Mouse (Mus musculus): ENCODE data around the gene Gm28168. TPM values are rescaled to one million over a fixed set of nuclear protein-coding genes. Genes with fewer than 3 reads are reported as not detected.
"Not testable (repeated sequence)": the region's sequence is repeated elsewhere in the genome, so short reads cannot be mapped to it uniquely, and the experiment has no call there.

The Gm28168 gene
- total RNA-seq (2014; fragmentation: Nextera tagmentation) = not detected in 2 replicates
- 0.12 TPM in 1 of 2 replicates, not detected in the other for total RNA-seq (2017)
- not detected in 2 replicates for polyA plus RNA-seq (2012)

GRCm38 (mm10) chr1:117927715-117928114, at the start of gene Gm28168:
Gene Gm28168, plus strand, starts transcription at chr1:117928015.
- ATAC-seq (ENCODE audit: extremely low read depth, insufficient number of reproducible peaks, low FRiP score, poor library complexity, severe bottlenecking) = not testable (repeated sequence)

GRCm38 (mm10) chr1:117965639-117966038, 37.8 kb downstream of the Gm28168 start, which contains the start of gene Gm7145:
Gene Gm7145, plus strand, starts transcription at chr1:117965939.
- TF ChIP-seq GATA2 (IDR thresholded peaks at IDR 0.05; ENCODE audit: borderline replicate concordance, low read depth, low read length) (no peak), POLR2AphosphoS5 (IDR thresholded peaks at IDR 0.05; ENCODE audit: insufficient replicate concordance, low read depth, low read length) (no peak), TAL1 (conservative IDR thresholded peaks at IDR 0.05; ENCODE audit: low read depth, low read length) (no peak), CTCF (IDR thresholded peaks at IDR 0.05; ENCODE audit: low read depth, low read length) (no peak)
- Histone ChIP-seq H3K27me3 (ENCODE audit: insufficient read depth, low read length) (no peaks in the 10 kb centered on the region), H3K4me1 (ENCODE audit: insufficient read depth, low read depth, low read length) (no peaks in the 10 kb centered on the region), H3K36me3 (replicated peaks) (no peaks in the 10 kb centered on the region), H3K4me3 (ENCODE audit: low read depth, low read length) (no peak within 1 kb of the TSS), H3K9me3 (replicated peaks) (peaks cover 4% of the 10 kb centered on the region; the same call in 1 of the 2 replicates)
- no peak for ATAC-seq (ENCODE audit: extremely low read depth, insufficient number of reproducible peaks, low FRiP score, poor library complexity, severe bottlenecking)
- no peak for DNase-seq (ENCODE audit: low spot score)

More at GRCm38 (mm10) chr1:117927715-117928114, at the start of gene Gm28168:
- H3K27me3 ChIP-seq (ENCODE audit: insufficient read depth, low read length); H3K4me1 ChIP-seq (ENCODE audit: insufficient read depth, low read depth, low read length); H3K9me3 ChIP-seq (replicated peaks); H3K4me3 ChIP-seq (ENCODE audit: low read depth, low read length); DNase-seq (ENCODE audit: low spot score); H3K36me3 ChIP-seq (replicated peaks): not testable (repeated sequence)

Other genes starting within 250 kb of the Gm28168 start
- not detected in 2 replicates for gene Gm28363, start 230.9 kb upstream of the Gm28168 start, total RNA-seq (2014; fragmentation: Nextera tagmentation)
- gene Gm28363, start 230.9 kb upstream of the Gm28168 start, total RNA-seq (2017) = not detected in 2 replicates
- not detected in 2 replicates for gene Gm28363, start 230.9 kb upstream of the Gm28168 start, polyA plus RNA-seq (2012)
- not detected in 2 replicates for gene B020011L13Rik, start 146.9 kb upstream of the Gm28168 start, total RNA-seq (2014; fragmentation: Nextera tagmentation)
- 0.05 and 0.06 TPM in 2 replicates for gene B020011L13Rik, start 146.9 kb upstream of the Gm28168 start, total RNA-seq (2017)
- not detected in 2 replicates for gene B020011L13Rik, start 146.9 kb upstream of the Gm28168 start, polyA plus RNA-seq (2012)
- gene Gm28360, start 97.9 kb upstream of the Gm28168 start, total RNA-seq (2014; fragmentation: Nextera tagmentation) = not detected in 2 replicates
- gene Gm28360, start 97.9 kb upstream of the Gm28168 start, total RNA-seq (2017) = not detected in 2 replicates
- gene Gm28360, start 97.9 kb upstream of the Gm28168 start, polyA plus RNA-seq (2012) = not detected in 2 replicates
- not detected in 2 replicates for gene Gm7145, start 37.9 kb downstream of the Gm28168 start, total RNA-seq (2014; fragmentation: Nextera tagmentation)
- gene Gm7145, start 37.9 kb downstream of the Gm28168 start, total RNA-seq (2017) = 0.11 and 0.12 TPM in 2 replicates
- not detected in 2 replicates for gene Gm7145, start 37.9 kb downstream of the Gm28168 start, polyA plus RNA-seq (2012)
- not detected in 2 replicates for gene Gm29106, start 248.5 kb downstream of the Gm28168 start, total RNA-seq (2014; fragmentation: Nextera tagmentation)
- gene Gm29106, start 248.5 kb downstream of the Gm28168 start, total RNA-seq (2017) = 0.05 and 0.12 TPM in 2 replicates
- gene Gm29106, start 248.5 kb downstream of the Gm28168 start, polyA plus RNA-seq (2012) = not detected in 2 replicates